Mouse (Mus musculus) cerebellum, adult 2 months (tissue): ENCODE data around the gene Sec1.

Experiments used
- CTCF ChIP-seq: fragments of 200-500 bp; IDR thresholded peaks from 2 replicates; pipeline ENCODE4 v1.5.1; 2011; ENCODE audit warnings: low read depth, mild to moderate bottlenecking, control low read depth, low read length, moderate library complexity, borderline replicate concordance; ENCODE audit not compliant: insufficient read depth
- POLR2A ChIP-seq: fragments of 200-500 bp; IDR thresholded peaks from 2 replicates; pipeline ENCODE4 v1.6.1; 2011; ENCODE audit warnings: low read length, control low read depth, borderline replicate concordance; ENCODE audit not compliant: insufficient read depth

- no peak for TF ChIP-seq POLR2A
- no peak for TF ChIP-seq CTCF
These were observed 19.8 kb upstream of the Sec1 start for GRCm38 (mm10) chr7:45713881-45714520.
